Mouse (Mus musculus) G1E (cell line): ENCODE measurements around the gene Rgp1.

ENCODE experiments used
- CTCF ChIP-seq: IDR thresholded peaks from 2 replicates; pipeline ENCODE4 v1.5.1; 2012; ENCODE audit warnings: low read depth, low read length, inconsistent platforms, mixed read lengths
- GATA1 ChIP-seq: IDR thresholded peaks from 2 replicates; pipeline ENCODE4 v1.6.1; 2012; ENCODE audit warnings: borderline replicate concordance, low read length, inconsistent platforms, mixed read lengths
- GATA2 ChIP-seq: IDR thresholded peaks from 2 replicates; pipeline ENCODE4 v1.6.1; 2012; ENCODE audit warnings: low read depth, low read length, inconsistent platforms, borderline replicate concordance
- TAL1 ChIP-seq: conservative IDR thresholded peaks from 2 replicates; pipeline ENCODE4 v1.6.1; 2012; ENCODE audit warnings: low read depth, low read length, inconsistent platforms, mixed read lengths

DNA sequence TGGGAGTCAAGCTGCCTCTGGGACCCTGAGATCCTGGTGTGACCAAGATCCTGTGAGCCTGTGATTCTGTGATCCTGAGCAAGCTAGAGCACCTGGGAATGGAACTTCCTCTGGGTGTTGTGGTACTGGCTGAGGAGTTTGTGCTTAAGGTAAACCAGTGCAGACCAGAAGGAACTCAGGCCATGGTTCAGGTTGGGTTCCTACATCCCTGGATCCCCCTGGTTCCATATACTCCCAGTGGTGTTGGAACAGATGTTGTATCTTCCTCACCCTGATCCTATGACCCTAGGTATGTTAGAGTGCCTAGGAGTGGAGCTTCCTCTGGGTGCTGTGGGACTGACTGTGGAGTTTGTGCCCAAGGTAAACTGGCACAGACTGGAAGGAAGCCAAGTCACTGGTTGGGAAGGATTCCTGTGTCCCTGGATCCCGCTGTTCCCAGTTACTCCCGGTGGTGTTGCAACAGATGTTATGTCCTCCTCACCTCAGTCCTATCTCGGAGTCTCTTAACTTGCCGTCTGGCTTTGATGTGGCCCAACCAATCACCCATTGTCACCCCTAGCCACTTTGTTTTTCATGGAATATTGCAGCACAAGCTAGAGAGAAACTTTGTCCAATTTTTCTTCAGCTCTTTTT, 41.7 kb downstream of the Rgp1 start:
- TF ChIP-seq CTCF (no peak), TAL1 (no peak), GATA2 (no peak), GATA1 (no peak)
